Mouse (Mus musculus): ENCODE measurements around the gene Rad51b.

Gene Rad51b

GRCm38 (mm10) chr12:79663893-79664574 lies 367.0 kb downstream of the Rad51b start:
- no peak for DNase-seq

GRCm38 (mm10) chr12:79674846-79675439 lies 377.9 kb downstream of the Rad51b start:
- no peak for DNase-seq

DNA sequence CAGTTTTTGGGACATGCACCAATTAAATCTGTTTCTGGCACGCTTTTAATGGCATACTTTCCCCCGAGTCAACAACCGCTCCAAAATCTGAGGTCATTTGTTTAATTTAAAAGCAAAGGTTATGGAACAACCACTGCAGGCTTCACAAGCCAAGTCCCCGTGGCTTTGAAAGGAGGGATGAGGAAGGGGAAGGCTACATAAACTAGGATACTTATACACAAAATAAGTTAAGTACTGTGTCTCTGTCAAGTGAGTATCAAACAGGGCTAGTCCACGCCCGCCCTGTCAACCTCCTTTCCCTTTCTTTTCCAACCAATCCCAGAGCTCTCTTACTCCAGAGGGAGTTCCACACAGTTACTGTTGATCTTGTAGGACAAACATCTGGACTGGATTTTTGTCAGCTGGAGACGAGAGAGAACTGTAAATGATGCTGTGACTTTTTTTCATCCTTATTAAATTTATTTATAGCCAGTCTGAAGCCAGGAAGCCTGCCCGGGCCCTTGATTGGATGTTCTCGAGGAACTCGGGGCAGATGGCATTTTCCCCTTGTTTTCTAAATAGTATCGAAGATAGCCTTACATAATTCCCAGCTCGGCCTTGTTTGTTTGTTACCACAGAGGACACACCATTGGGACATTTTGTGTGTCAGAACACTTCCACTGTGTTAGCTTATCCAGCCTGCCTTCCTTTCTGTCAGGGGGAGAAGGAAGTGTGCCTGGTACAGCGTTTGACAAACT lies 378.5 kb downstream of the Rad51b start:
- no peak for DNase-seq

DNA sequence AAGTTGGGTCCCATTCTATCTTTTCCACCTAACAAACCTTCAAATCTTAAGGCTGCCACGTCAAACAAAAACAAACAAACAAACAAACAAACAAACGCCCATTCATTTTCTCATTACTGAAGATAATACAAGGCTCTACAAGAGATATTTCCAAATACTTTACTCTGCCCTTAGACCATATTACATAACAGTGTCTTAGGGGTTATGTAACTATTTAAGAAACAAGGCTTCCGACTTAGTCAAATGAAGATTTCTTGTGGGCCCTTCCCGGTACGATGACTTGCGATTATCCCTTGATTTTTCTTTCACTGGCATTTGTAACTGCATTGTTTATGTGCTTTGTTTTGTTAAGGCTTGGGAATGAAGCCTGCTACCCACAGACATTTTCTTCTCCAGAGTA lies 379.2 kb downstream of the Rad51b start:
- DNase-seq: no peak

- DNase-seq: no peak
These were observed 379.8 kb downstream of the Rad51b start for GRCm38 (mm10) chr12:79676896-79677295.

DNA sequence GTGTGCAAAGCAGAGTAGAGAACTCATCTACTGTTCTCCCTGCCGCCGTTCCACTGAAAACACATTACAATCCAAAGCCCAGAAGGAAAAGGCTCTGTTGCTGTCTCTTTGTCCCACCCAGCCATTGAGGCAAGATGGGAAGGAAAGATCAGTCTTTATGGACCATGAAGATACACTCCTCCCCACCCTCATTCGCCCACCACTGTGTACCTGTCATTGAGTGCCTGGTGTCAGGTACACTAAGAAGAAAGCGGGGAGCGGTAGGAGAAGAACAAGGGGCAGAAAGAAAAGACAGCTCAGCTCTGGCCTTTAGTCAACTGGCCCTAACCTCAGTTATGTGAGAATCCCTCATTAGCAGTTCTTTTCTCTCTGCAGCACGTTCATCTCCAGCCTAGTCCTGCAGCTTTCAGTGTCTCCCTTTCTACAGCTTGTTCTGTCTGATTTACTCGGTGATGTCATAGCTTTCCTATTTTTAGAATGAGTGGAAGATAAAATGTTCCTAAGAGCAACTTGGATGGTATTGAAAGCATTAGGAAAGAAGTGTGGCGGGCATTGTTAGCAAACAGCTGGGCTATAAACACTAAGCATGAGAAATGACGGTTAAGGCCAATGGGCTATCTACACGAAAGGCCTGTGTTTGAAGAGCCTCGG lies 382.3 kb downstream of the Rad51b start:
- DNase-seq: no peak

- DNase-seq: peak; percentile 17
These were observed 383.0 kb downstream of the Rad51b start for GRCm38 (mm10) chr12:79679941-79680697.

GRCm38 (mm10) chr12:79680698-79681072 lies 383.6 kb downstream of the Rad51b start:
- DNase-seq: no peak

GRCm38 (mm10) chr12:79681571-79681970 lies 384.5 kb downstream of the Rad51b start:
- DNase-seq: no peak

DNA sequence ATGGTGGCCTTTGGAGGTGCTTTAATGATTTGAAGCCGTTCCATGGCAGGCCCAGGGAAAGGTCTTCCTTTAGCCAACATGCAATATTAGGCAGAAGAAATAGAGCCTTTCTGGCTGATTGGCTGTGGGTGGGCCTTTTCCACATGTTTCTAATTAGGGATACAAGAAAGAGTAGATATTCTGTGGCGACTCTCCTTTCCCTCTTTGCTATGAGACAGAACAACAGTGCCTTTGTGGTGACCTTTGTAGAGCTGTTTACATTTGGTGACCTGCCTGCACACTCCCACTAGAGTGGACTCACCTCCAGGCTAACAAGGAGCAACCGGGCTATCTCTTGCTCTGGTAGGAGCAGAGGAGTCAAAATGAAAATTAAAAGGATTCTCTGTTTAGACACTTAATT lies 386.3 kb downstream of the Rad51b start:
- no peak for DNase-seq

DNA sequence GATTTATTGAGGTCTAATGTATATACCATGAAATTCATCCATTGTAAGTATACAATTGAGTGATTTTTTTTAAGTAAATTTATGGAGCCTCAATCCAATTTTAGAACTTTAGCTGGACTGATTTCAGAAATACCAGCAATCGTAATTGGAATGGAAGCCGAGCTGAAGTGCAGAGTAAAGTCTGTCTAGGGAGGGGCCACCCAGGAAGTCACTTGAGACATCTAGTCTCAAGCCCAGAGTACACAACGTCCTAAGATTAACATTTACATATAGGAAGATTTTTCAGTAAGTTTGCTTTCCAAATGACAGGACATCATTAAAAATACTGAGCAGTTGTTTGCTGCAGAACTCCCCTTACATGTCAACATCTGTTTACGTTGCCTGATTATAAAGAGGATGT lies 386.7 kb downstream of the Rad51b start:
- no peak for DNase-seq

GRCm38 (mm10) chr12:79684338-79684737 lies 387.3 kb downstream of the Rad51b start:
- DNase-seq: no peak

DNA sequence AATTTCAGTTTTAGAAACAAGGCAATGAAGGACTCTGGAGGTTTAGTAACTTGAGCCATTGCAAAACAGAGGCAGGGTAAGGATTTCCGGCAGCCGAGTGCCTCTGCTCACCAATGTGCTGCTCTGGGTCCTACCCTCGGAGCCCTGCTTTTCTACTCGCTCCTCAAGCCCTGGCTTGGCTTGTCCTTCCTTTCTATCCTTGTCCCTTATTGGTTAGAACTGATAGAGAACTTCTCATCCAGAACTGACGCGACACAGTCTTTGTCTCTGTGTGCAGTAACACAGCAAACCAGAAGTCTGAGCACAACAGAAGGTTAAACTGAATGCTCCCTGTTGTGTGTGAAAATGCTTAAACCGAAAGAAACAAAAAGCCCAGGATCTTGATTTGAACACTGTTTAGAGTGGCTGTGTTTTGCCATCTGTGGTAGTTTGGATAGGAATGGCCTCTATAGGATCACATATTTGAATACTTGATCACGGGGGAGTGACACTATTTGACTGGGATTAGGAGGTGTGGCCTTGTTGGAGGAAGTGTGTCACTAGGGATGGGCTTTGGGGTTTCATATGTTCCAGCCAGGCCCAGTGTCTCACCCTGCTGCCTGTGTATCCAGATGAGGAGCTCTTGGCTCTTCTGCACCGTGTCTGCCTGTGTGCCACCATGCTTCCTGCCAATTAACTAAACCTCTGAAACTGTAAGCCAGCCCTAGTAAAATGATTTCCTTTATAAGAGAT lies 389.7 kb downstream of the Rad51b start:
- no peak for DNase-seq

DNA sequence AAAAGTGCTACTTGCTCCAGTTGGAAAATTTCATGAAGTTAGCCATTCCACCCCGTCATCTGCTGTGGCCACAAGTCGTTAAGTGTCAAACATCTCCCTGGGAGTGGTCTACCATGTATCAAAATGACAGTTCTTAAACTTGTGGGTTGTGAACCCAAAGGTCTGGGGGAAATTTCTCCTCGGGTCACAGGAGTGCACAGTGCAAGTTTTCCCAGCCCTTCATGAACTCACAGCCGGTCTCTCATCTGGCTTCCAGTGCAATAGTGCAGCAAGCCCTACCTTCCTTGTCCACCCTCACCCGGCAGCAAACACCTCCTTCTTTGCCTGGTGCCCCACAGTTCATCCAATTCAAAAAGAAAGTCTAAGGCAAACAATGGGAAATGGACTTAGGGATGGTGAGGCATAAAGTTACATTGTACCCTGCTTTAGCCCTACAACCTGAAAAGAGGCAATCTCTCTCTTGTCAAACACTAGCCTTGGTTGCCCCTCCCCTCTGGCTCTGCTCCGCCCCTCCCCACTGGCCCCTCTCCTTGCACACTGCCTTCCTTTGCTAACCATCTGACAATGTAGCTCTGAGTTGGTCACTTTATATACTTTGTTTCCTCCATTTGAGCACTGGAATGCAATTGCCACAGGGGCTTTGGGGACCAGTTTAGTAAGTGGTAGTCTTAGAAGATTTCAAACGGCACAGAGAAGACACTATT lies 390.8 kb downstream of the Rad51b start:
- DNase-seq: no peak

DNA sequence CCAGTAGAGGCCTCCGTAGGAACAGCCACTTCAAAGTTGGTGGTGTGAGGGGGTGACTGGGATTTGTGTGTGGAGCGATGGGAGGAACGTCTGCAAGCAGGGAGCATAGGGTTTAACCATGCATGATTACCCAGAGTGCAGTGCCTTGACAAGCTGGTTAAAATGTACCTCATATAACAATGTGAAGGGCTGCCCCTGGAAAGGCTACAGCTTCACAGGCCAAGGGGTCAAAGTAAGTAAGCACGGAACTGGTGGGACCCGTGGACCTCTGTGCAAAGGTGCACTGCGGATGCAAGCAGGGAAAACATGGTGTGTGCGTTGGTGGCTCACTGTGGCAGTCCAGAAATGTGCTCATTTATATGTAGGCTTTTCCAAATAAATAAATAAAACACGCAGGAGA lies 392.2 kb downstream of the Rad51b start:
- no peak for DNase-seq

DNA sequence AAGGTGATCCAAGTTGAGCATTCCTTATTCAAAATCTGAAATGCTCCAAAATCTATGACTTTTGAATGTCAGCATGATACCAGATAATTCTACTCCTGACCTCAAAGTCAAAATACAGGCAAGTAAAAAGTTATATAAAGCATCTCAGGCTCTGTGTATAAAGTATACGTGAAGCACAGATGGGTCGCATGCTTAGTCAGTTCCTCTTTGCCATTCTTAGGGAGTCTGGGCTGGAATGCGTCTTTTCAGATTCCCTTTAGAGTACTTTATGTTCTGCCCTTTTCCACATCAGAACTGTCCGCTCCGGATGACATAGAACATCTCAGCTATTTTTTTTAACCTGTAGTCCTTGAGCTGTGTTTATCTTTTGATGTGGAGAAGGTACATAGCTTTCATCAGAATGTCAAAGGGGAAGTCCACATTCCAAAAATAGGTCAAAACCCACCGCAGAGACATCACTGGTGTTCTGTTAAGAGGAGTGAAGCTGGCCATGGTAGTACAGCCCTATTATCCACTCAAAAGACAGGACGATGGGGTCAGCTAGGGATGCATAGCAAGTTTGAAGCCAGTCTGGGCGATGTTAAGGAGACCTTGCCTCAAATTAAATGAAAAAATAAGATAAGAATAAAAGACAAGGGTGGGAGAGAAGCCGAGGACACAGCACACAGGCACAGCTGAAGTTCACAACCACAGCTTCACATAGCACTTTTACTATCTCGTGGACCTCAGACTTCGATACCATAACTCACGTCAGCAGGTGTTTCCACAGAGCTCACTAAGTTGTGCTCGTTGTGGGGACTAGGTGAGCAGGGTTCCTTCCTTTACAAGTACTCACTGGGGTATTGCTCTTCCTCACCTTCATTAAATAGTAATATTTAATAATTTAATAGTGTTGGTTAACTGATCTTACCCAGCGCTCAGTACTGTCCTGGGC lies 395.1 kb downstream of the Rad51b start:
- DNase-seq: no peak

- DNase-seq: no peak
These were observed 398.9 kb downstream of the Rad51b start for GRCm38 (mm10) chr12:79695832-79696434.

DNA sequence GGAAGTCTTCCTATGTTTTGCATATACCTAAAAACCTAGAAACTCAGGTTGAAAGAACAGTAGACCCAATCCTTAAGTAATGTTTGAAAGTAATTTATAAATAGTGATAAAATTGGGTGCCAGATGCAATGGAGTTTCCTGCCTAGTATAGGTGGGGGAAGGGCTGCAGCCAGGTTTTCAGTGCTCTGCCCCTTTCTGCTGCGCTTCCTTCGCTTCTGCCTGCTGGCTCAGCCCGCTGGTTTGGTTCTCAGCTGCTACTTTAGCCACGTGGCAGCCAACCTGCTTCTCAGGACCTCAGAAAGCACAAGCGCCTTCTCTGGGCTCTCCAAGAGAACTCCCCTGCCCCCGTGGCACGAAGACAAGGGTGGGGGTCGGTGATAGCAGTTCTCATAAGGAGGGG lies 406.5 kb downstream of the Rad51b start:
- no peak for DNase-seq

DNA sequence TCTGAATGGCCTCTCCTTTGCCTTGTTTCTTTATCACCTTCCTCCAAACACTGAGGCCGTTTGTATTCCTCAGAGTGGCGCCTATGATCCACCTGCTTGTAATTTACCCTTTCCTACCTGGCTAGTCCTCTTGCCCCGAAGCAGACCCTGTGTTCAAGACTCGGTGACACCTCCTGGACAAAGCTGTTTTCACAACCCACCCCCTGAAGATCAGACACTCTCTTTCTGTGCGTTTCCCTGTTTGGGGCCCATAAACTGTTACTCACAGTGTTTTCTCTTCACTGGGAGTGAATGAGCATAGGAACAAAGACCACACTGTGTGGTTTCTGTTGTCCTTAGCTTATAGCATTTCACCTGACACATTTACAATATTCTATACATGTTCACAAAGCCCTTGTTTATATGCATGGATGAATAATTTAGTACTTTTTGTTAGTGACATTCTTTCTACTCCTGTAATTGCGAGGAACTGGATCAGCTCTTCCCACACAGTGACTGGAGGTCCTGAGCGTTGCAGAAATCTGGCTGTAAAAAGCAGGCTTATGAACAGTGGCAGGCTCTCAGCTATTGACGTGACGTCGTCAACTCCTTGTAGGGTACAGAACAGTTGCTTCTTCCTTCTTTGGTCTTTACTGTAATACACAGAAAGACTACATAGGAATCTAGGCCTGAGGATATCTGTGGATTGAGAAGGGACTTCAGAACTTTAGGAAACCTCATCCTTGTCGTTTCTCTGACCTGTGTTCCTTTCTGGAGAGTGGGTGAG lies 408.6 kb downstream of the Rad51b start:
- no peak for DNase-seq
